Comparison of ENCODE assay signal across 35 mouse cellular contexts in the genomic region with DNA sequence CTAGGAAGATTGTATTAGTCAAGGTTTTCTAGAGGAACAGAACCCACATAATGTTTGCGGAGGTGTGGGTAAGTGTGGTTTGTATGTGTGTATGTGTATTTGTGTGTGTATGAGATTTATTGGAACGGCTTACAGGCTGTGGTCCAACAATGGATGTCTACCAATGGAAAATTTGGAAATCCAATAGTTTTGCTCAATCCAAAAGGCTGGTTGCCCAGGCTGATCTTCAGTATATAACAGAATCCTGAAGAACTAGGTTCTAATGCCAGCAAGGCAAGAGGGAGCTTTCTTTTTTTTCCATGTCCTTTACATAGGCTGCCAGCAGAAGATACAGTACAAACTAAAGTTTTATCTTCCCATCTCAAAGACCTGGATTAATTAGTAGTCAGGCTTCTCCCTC.
"Had no signal": no experiment of that assay in that cellular context is flagged by ENCODE, and none has a peak within 500 bp of the region (broad histone marks: within the 10 kb centered on the region; RNA-seq: fewer than 3 reads in every experiment).

No protein-coding gene starts in this region.

- H3K27ac ChIP-seq: heart, embryonic 13.5 days; heart, embryonic 15.5 days; hindbrain, embryonic 10.5 days; hindbrain, embryonic 12.5 days; hindbrain, embryonic 13.5 days; hindbrain, embryonic 14.5 days; hindbrain, embryonic 15.5 days; hindbrain, postnatal 0 days; intestine, embryonic 15.5 days; kidney, embryonic 15.5 days; kidney, postnatal 0 days; layer of hippocampus, adult 2 months; left cerebral cortex, adult 2 months had no signal

- H3K4me1 ChIP-seq: heart, embryonic 12.5 days; heart, embryonic 13.5 days; heart, embryonic 15.5 days; hindbrain, embryonic 10.5 days; hindbrain, embryonic 12.5 days; hindbrain, embryonic 13.5 days; hindbrain, embryonic 15.5 days; intestine, embryonic 15.5 days; kidney, embryonic 15.5 days had no signal

- H3K9ac ChIP-seq: heart, embryonic 12.5 days; heart, embryonic 13.5 days; heart, embryonic 15.5 days; hindbrain, embryonic 12.5 days; hindbrain, embryonic 13.5 days; hindbrain, embryonic 14.5 days; hindbrain, embryonic 15.5 days; intestine, embryonic 15.5 days; kidney, embryonic 15.5 days had no signal

- H3K4me2 ChIP-seq: heart, embryonic 11.5 days; heart, embryonic 12.5 days; heart, embryonic 13.5 days; heart, embryonic 15.5 days; hindbrain, embryonic 12.5 days; hindbrain, embryonic 13.5 days; hindbrain, embryonic 14.5 days; hindbrain, embryonic 15.5 days; intestine, embryonic 15.5 days; kidney, embryonic 15.5 days had no signal

- H3K36me3 ChIP-seq: heart, embryonic 12.5 days; heart, embryonic 13.5 days; heart, embryonic 15.5 days; hindbrain, embryonic 10.5 days; hindbrain, embryonic 12.5 days; hindbrain, embryonic 13.5 days; hindbrain, embryonic 15.5 days; intestine, embryonic 15.5 days; kidney, embryonic 15.5 days had no signal

- H3K27me3 ChIP-seq: heart, embryonic 12.5 days; heart, embryonic 13.5 days; heart, embryonic 15.5 days; hindbrain, embryonic 12.5 days; hindbrain, embryonic 13.5 days; hindbrain, embryonic 15.5 days; intestine, embryonic 15.5 days; kidney, embryonic 15.5 days had no signal

- H3K4me3 ChIP-seq: heart, embryonic 12.5 days; heart, embryonic 13.5 days; heart, embryonic 15.5 days; hindbrain, embryonic 10.5 days; hindbrain, embryonic 12.5 days; hindbrain, embryonic 13.5 days; hindbrain, embryonic 15.5 days; intestine, embryonic 15.5 days; kidney, embryonic 15.5 days; layer of hippocampus, adult 2 months; left cerebral cortex, adult 2 months had no signal

- ATAC-seq: hindbrain, embryonic 16.5 days; hindbrain, postnatal 0 days; inflammation-experienced regulatory T-cells, adult 6 months; intestine, embryonic 15.5 days; intestine, embryonic 16.5 days; intestine, postnatal 0 days had no signal

- DNase-seq: heart, postnatal 10 days; heart, postnatal 14 days; heart, postnatal 36 days; heart, postnatal 4 days; kidney, adult 11 months; kidney, adult 18-20 months; kidney, adult 2 months; kidney, adult 8-10 months; kidney, adult 9 months; kidney, postnatal 10 days; kidney, postnatal 14 days; kidney, postnatal 25 days; kidney, postnatal 36 days; kidney, postnatal 4 days; layer of hippocampus, adult 9-11 months; layer of hippocampus, postnatal 36 days had no signal

- H3K9me3 ChIP-seq: heart, embryonic 12.5 days; heart, embryonic 15.5 days; hindbrain, embryonic 10.5 days; hindbrain, embryonic 12.5 days; hindbrain, embryonic 13.5 days; hindbrain, embryonic 15.5 days; intestine, embryonic 15.5 days; kidney, embryonic 15.5 days had no signal
